Mouse (Mus musculus): ENCODE measurements around the gene Chid1. TPM values are rescaled to one million over a fixed set of nuclear protein-coding genes. Genes with fewer than 3 reads are reported as not detected.

The Chid1 gene
- polyA plus RNA-seq, 1 experiment from 2014 or later, result 69.8 TPM

DNA sequence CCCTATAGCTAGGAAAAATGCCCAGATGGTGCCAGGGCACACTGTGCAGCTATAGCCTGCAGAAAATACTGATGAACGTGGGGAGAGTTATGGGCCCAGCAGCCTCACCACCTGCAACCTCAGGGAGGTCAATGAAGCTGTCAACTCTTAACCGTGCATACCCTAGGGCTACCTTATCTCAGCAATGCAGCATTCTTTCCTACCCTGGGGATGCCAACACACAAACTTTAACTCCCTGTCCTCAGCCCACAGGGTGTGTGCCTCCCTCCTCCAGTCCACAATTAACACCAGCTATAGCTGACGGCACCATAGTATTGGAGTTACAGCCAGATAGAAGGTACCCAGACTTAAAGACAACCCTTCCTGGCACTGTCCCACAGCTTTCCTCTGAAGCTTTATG is 20.7 kb downstream of the Chid1 start:
- Histone ChIP-seq H3K27ac (ENCODE audit: low read length) (no peak overlapping the region), H3K4me2 (ENCODE audit: low read depth, low read length) (no peak overlapping the region), H3K9me3 (ENCODE audit: control insufficient read depth, low read length) (no peaks in the 10 kb centered on the region), H3K4me3 (ENCODE audit: low read length) (no peak overlapping the region), H3K4me1 (ENCODE audit: control insufficient read depth, insufficient read depth, low read length) (no peaks in the 10 kb centered on the region), H3K27me3 (replicated peaks; ENCODE audit: control insufficient read depth, insufficient read depth, low read length) (no peaks in the 10 kb centered on the region), H3K9ac (ENCODE audit: low read depth, low read length) (no peak overlapping the region), H3K36me3 (ENCODE audit: control insufficient read depth, insufficient read depth, low read length) (no peaks in the 10 kb centered on the region)
- 70% methylated on average over 3 of the region's 3 CpGs for WGBS
- ATAC-seq, result no peak

- Histone ChIP-seq H3K27me3 (replicated peaks; ENCODE audit: control insufficient read depth, insufficient read depth, low read length) (no peaks in the 10 kb centered on the region), H3K36me3 (ENCODE audit: control insufficient read depth, insufficient read depth, low read length) (no peaks in the 10 kb centered on the region), H3K27ac (ENCODE audit: low read length) (no peak overlapping the region), H3K4me3 (ENCODE audit: low read length) (no peak overlapping the region), H3K4me1 (ENCODE audit: control insufficient read depth, insufficient read depth, low read length) (no peaks in the 10 kb centered on the region), H3K4me2 (ENCODE audit: low read depth, low read length) (no peak overlapping the region), H3K9me3 (ENCODE audit: control insufficient read depth, low read length) (no peaks in the 10 kb centered on the region), H3K9ac (ENCODE audit: low read depth, low read length) (no peak overlapping the region)
- no peak for ATAC-seq
- 89% methylated on average over 5 of the region's 5 CpGs for WGBS
Observed at GRCm38 (mm10) chr7:141518296-141518695, 21.4 kb downstream of the Chid1 start.

GRCm38 (mm10) chr7:141517638-141518037 is 22.0 kb downstream of the Chid1 start:
- ATAC-seq, result 0 out of 2 replicates have a peak, but pooled peaks have one; percentile 38

DNA sequence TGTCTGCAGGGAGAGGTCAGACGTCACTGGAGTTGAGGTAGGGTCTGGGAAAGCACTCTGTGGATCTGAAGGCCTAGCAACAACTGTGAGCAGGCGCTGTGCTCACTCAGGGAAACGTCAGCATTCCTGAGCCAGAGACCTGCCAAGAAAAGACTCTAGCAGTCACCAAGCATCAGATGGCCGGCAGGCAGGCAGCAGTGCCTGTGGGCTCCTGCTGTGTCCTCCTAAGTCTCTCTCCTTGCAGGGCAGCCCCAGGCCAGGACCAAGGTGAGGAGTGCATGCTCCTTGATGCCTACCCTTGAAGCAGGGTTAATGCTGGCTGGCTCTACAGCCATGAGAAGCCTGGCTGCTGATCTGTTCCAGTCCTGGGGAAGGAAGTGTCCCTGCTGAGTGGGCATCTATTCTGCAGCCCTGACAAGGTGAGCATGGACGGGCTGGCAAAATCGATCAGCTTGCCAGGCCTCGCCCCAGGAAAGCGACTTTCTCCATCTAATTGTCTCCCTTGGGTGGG is 28.9 kb downstream of the Chid1 start:
- WGBS, result 80% methylated on average over 8 of the region's 8 CpGs
- Histone ChIP-seq H3K27ac (ENCODE audit: low read length) (no peak overlapping the region), H3K4me1 (ENCODE audit: control insufficient read depth, insufficient read depth, low read length) (peaks cover 8% of the 10 kb centered on the region), H3K36me3 (ENCODE audit: control insufficient read depth, insufficient read depth, low read length) (0 out of 2 replicates have a peak, but pooled peaks cover 6% of the 10 kb centered on the region), H3K9ac (ENCODE audit: low read depth, low read length) (no peak overlapping the region), H3K9me3 (ENCODE audit: control insufficient read depth, low read length) (no peaks in the 10 kb centered on the region), H3K4me3 (ENCODE audit: low read length) (no peak overlapping the region), H3K4me2 (ENCODE audit: low read depth, low read length) (no peak overlapping the region), H3K27me3 (replicated peaks; ENCODE audit: control insufficient read depth, insufficient read depth, low read length) (no peaks in the 10 kb centered on the region)
- ATAC-seq, result no peak

More at GRCm38 (mm10) chr7:141517638-141518037, 22.0 kb downstream of the Chid1 start:
- no peak overlapping the region for H3K4me2 ChIP-seq (ENCODE audit: low read depth, low read length)
- H3K9me3 ChIP-seq (ENCODE audit: control insufficient read depth, low read length), result no peaks in the 10 kb centered on the region
- no peaks in the 10 kb centered on the region for H3K4me1 ChIP-seq (ENCODE audit: control insufficient read depth, insufficient read depth, low read length)
- H3K36me3 ChIP-seq (ENCODE audit: control insufficient read depth, insufficient read depth, low read length), result no peaks in the 10 kb centered on the region
- H3K27me3 ChIP-seq (replicated peaks; ENCODE audit: control insufficient read depth, insufficient read depth, low read length), result no peaks in the 10 kb centered on the region
- H3K9ac ChIP-seq (ENCODE audit: low read depth, low read length), result no peak overlapping the region
- no peak overlapping the region for H3K4me3 ChIP-seq (ENCODE audit: low read length)
- H3K27ac ChIP-seq (ENCODE audit: low read length), result no peak overlapping the region
- WGBS, result 79% methylated on average over 4 of the region's 4 CpGs

- no peaks in the 10 kb centered on the region for H3K27me3 ChIP-seq (replicated peaks; ENCODE audit: control insufficient read depth, insufficient read depth, low read length)
- H3K4me1 ChIP-seq (ENCODE audit: control insufficient read depth, insufficient read depth, low read length), result peaks cover 10% of the 10 kb centered on the region
- H3K36me3 ChIP-seq (ENCODE audit: control insufficient read depth, insufficient read depth, low read length), result 0 out of 2 replicates have a peak, but pooled peaks cover 6% of the 10 kb centered on the region
- WGBS, result 83% methylated on average over 5 of the region's 5 CpGs
- no peak for ATAC-seq
- H3K27ac ChIP-seq (ENCODE audit: low read length), result no peak overlapping the region
- H3K9ac ChIP-seq (ENCODE audit: low read depth, low read length), result no peak overlapping the region
- H3K4me2 ChIP-seq (ENCODE audit: low read depth, low read length), result no peak overlapping the region
- no peak overlapping the region for H3K4me3 ChIP-seq (ENCODE audit: low read length)
- H3K9me3 ChIP-seq (ENCODE audit: control insufficient read depth, low read length), result no peaks in the 10 kb centered on the region
Observed at GRCm38 (mm10) chr7:141510196-141510595, 29.5 kb downstream of the Chid1 start.

- H3K9ac ChIP-seq (ENCODE audit: low read depth, low read length), result no peak overlapping the region
- H3K4me1 ChIP-seq (ENCODE audit: control insufficient read depth, insufficient read depth, low read length), result peaks cover 10% of the 10 kb centered on the region
- peak; percentile 89 for ATAC-seq
- H3K4me3 ChIP-seq (ENCODE audit: low read length), result no peak overlapping the region
- H3K27me3 ChIP-seq (replicated peaks; ENCODE audit: control insufficient read depth, insufficient read depth, low read length), result no peaks in the 10 kb centered on the region
- no peak overlapping the region for H3K4me2 ChIP-seq (ENCODE audit: low read depth, low read length)
- 0 out of 2 replicates have a peak, but pooled peaks cover 6% of the 10 kb centered on the region for H3K36me3 ChIP-seq (ENCODE audit: control insufficient read depth, insufficient read depth, low read length)
- H3K9me3 ChIP-seq (ENCODE audit: control insufficient read depth, low read length), result no peaks in the 10 kb centered on the region
- peak overlapping the region; percentile 74 for H3K27ac ChIP-seq (ENCODE audit: low read length)
Observed at GRCm38 (mm10) chr7:141508160-141508559, 31.5 kb downstream of the Chid1 start.

DNA sequence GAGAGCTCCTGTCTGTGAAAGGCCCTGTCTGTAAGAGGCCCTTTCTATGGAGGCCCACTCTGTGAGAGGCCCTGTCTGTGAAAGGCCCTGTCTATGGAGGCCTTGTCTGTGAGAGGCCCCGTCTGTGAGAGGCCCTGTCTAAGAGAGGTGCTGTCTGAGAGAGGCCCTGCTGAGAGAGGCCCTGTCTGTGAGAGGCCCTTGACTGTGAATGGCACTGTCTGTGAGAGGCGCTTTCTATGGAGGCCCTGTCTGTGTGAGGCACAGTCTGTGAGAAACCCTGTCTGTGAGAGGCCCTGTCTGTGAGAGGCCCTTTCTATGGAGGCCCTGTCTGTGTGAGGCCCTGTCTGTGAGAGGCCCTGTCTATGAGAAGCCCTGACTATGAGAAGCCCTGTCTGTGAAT is 33.4 kb downstream of the Chid1 start:
- no peak overlapping the region for H3K4me2 ChIP-seq (ENCODE audit: low read depth, low read length)
- peaks cover 10% of the 10 kb centered on the region for H3K4me1 ChIP-seq (ENCODE audit: control insufficient read depth, insufficient read depth, low read length)
- no peak overlapping the region for H3K4me3 ChIP-seq (ENCODE audit: low read length)
- no peak for ATAC-seq
- H3K27me3 ChIP-seq (replicated peaks; ENCODE audit: control insufficient read depth, insufficient read depth, low read length), result no peaks in the 10 kb centered on the region
- 80% methylated on average over 2 of the region's 2 CpGs for WGBS
- H3K9me3 ChIP-seq (ENCODE audit: control insufficient read depth, low read length), result no peaks in the 10 kb centered on the region
- H3K36me3 ChIP-seq (ENCODE audit: control insufficient read depth, insufficient read depth, low read length), result 0 out of 2 replicates have a peak, but pooled peaks cover 6% of the 10 kb centered on the region
- no peak overlapping the region for H3K27ac ChIP-seq (ENCODE audit: low read length)
- no peak overlapping the region for H3K9ac ChIP-seq (ENCODE audit: low read depth, low read length)

GRCm38 (mm10) chr7:141502556-141502905 is 37.1 kb downstream of the Chid1 start:
- Histone ChIP-seq H3K9ac (ENCODE audit: low read depth, low read length) (no peak overlapping the region), H3K27ac (ENCODE audit: low read length) (no peak overlapping the region), H3K36me3 (ENCODE audit: control insufficient read depth, insufficient read depth, low read length) (no peaks in the 10 kb centered on the region), H3K4me1 (ENCODE audit: control insufficient read depth, insufficient read depth, low read length) (peaks cover 7% of the 10 kb centered on the region), H3K4me2 (ENCODE audit: low read depth, low read length) (no peak overlapping the region), H3K4me3 (ENCODE audit: low read length) (no peak overlapping the region), H3K9me3 (ENCODE audit: control insufficient read depth, low read length) (no peaks in the 10 kb centered on the region), H3K27me3 (replicated peaks; ENCODE audit: control insufficient read depth, insufficient read depth, low read length) (no peaks in the 10 kb centered on the region)
- ATAC-seq, result no peak
- 94% methylated on average over 5 of the region's 5 CpGs for WGBS

DNA sequence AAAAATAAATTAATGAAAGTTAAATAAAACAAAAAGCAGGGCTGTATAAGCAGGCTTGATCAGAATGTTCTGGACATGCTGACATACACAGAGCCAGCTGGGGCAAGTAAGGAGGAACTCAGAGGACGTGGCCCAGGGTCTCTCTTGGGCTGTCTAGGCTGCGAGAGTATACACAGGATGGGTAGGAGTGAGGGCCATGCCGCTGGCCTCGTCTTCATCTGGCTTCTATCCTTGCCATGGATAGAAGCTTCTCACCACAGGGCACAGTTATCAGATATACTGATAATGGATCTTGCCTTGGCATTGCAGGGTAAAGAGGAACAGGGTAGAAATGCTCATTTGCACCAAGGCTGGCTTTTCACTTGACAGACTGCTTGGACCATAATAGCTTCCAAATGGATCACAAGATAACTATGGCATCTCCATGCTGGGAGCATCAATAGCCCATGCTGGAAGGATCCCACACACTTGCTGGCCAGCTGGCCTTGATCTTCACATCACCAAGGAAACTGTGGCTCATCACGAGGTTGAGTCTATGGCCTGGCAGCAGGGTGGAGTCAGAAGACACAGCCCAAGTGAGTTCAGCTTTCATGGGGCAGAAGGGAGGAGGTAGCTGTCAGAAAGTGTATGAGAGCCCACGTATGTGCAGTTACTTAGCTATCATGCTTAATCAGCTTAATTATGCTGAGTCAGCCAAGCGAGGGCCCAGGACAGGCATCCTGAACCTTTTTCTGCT is 37.7 kb downstream of the Chid1 start:
- H3K4me2 ChIP-seq (ENCODE audit: low read depth, low read length), result no peak overlapping the region
- ATAC-seq, result no peak
- H3K27me3 ChIP-seq (replicated peaks; ENCODE audit: control insufficient read depth, insufficient read depth, low read length), result no peaks in the 10 kb centered on the region
- 84% methylated on average over 7 of the region's 7 CpGs for WGBS
- peaks cover 7% of the 10 kb centered on the region for H3K4me1 ChIP-seq (ENCODE audit: control insufficient read depth, insufficient read depth, low read length)
- H3K36me3 ChIP-seq (ENCODE audit: control insufficient read depth, insufficient read depth, low read length), result no peaks in the 10 kb centered on the region
- no peaks in the 10 kb centered on the region for H3K9me3 ChIP-seq (ENCODE audit: control insufficient read depth, low read length)
- no peak overlapping the region for H3K27ac ChIP-seq (ENCODE audit: low read length)
- no peak overlapping the region for H3K9ac ChIP-seq (ENCODE audit: low read depth, low read length)
- no peak overlapping the region for H3K4me3 ChIP-seq (ENCODE audit: low read length)
